Mouse (Mus musculus): ENCODE results near the gene Tbl2.

DNA sequence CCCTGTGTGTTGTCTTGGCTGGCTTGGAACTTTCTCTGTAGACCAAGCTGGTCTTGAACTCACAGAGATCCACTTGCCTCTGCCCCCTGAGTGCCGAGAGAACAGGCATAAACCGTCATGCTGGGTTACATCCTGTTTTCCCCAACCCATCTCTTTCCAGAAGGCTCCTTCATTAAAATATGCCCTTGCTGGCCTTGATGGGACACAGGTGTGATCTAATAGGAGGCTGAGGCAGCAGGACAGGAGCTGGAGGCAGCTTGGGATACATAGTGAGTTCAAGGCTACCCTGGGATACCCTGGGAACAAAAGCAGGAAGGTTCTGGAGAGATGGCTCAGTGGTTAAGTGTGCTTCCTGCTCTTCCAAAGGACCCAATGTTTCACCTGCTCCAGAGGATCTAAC, 9.6 kb upstream of the Tbl2 start:
- TF ChIP-seq EP300 (IDR thresholded peaks at IDR 0.05) (no peak), CTCF (IDR thresholded peaks at IDR 0.05) (no peak)
